Mouse (Mus musculus): ENCODE measurements around the gene Dip2a. TPM values are rescaled to one million over a fixed set of nuclear protein-coding genes. Genes with fewer than 3 reads are reported as not detected.

Gene Dip2a
- polyA plus RNA-seq, 1 experiment from 2014 or later = 8.0 TPM

- peaks cover 88% of the 10 kb centered on the region for H3K36me3 ChIP-seq
- H3K4me3 ChIP-seq = no peak overlapping the region
- 82% methylated on average over 3 of the region's 3 CpGs for WGBS
- no peaks in the 10 kb centered on the region for H3K9me3 ChIP-seq
- no peaks in the 10 kb centered on the region for H3K27me3 ChIP-seq (ENCODE audit: insufficient read depth, poor library complexity, severe bottlenecking)
- no peak for DNase-seq (ENCODE audit: low spot score)
- no peak overlapping the region for H3K27ac ChIP-seq
- H3K4me1 ChIP-seq = no peaks in the 10 kb centered on the region
These were observed 55.0 kb downstream of the Dip2a start for GRCm38 (mm10) chr10:76289936-76290671.

- no peaks in the 10 kb centered on the region for H3K27me3 ChIP-seq (ENCODE audit: insufficient read depth, poor library complexity, severe bottlenecking)
- H3K27ac ChIP-seq = no peak overlapping the region
- no peaks in the 10 kb centered on the region for H3K9me3 ChIP-seq
- no peak for DNase-seq (ENCODE audit: low spot score)
- H3K4me3 ChIP-seq = no peak overlapping the region
- peaks cover 88% of the 10 kb centered on the region for H3K36me3 ChIP-seq
- 86% methylated on average over 5 of the region's 5 CpGs for WGBS
- H3K4me1 ChIP-seq = no peaks in the 10 kb centered on the region
These were observed 56.0 kb downstream of the Dip2a start for GRCm38 (mm10) chr10:76289052-76289451.

- Histone ChIP-seq H3K27me3 (ENCODE audit: insufficient read depth, poor library complexity, severe bottlenecking) (no peaks in the 10 kb centered on the region), H3K4me3 (no peak overlapping the region), H3K36me3 (peaks cover 90% of the 10 kb centered on the region), H3K9me3 (no peaks in the 10 kb centered on the region), H3K4me1 (no peaks in the 10 kb centered on the region), H3K27ac (no peak overlapping the region)
- WGBS = 76% methylated on average over 11 of the region's 11 CpGs
- DNase-seq (ENCODE audit: low spot score) = no peak
These were observed 56.7 kb downstream of the Dip2a start for GRCm38 (mm10) chr10:76288268-76288993.

- 65% methylated on average over 5 of the region's 5 CpGs for WGBS
- H3K9me3 ChIP-seq = no peaks in the 10 kb centered on the region
- no peak overlapping the region for H3K27ac ChIP-seq
- peaks cover 83% of the 10 kb centered on the region for H3K36me3 ChIP-seq
- DNase-seq (ENCODE audit: low spot score) = no peak
- no peak overlapping the region for H3K4me3 ChIP-seq
- H3K4me1 ChIP-seq = no peaks in the 10 kb centered on the region
- H3K27me3 ChIP-seq (ENCODE audit: insufficient read depth, poor library complexity, severe bottlenecking) = no peaks in the 10 kb centered on the region
These were observed 66.5 kb downstream of the Dip2a start for GRCm38 (mm10) chr10:76278541-76279097.

- no peak overlapping the region for H3K27ac ChIP-seq
- H3K9me3 ChIP-seq = no peaks in the 10 kb centered on the region
- peaks cover 89% of the 10 kb centered on the region for H3K36me3 ChIP-seq
- no peaks in the 10 kb centered on the region for H3K4me1 ChIP-seq
- H3K4me3 ChIP-seq = no peak overlapping the region
- H3K27me3 ChIP-seq (ENCODE audit: insufficient read depth, poor library complexity, severe bottlenecking) = no peaks in the 10 kb centered on the region
- no peak for DNase-seq (ENCODE audit: low spot score)
- 73% methylated on average over 10 of the region's 10 CpGs for WGBS
These were observed 69.8 kb downstream of the Dip2a start for GRCm38 (mm10) chr10:76275256-76275655.

- peaks cover 93% of the 10 kb centered on the region for H3K36me3 ChIP-seq
- no peak overlapping the region for H3K27ac ChIP-seq
- no peak for DNase-seq (ENCODE audit: low spot score)
- no peak overlapping the region for H3K4me3 ChIP-seq
- H3K4me1 ChIP-seq = peaks cover under 1% of the 10 kb centered on the region; the same call in 1 of the 2 replicates
- no peaks in the 10 kb centered on the region for H3K9me3 ChIP-seq
- no peaks in the 10 kb centered on the region for H3K27me3 ChIP-seq (ENCODE audit: insufficient read depth, poor library complexity, severe bottlenecking)
- WGBS = 42% methylated on average over 8 of the region's 8 CpGs
These were observed 73.9 kb downstream of the Dip2a start for GRCm38 (mm10) chr10:76271238-76271637.

GRCm38 (mm10) chr10:76262431-76262830, 82.7 kb downstream of the Dip2a start:
- Histone ChIP-seq H3K4me1 (peaks cover 32% of the 10 kb centered on the region), H3K36me3 (peaks cover 34% of the 10 kb centered on the region), H3K27me3 (ENCODE audit: insufficient read depth, poor library complexity, severe bottlenecking) (no peaks in the 10 kb centered on the region), H3K9me3 (no peaks in the 10 kb centered on the region), H3K27ac (no peak overlapping the region), H3K4me3 (no peak overlapping the region)
- 44% methylated on average over 4 of the region's 4 CpGs for WGBS
- no peak for DNase-seq (ENCODE audit: low spot score)

GRCm38 (mm10) chr10:76261447-76261846, 83.6 kb downstream of the Dip2a start:
- H3K36me3 ChIP-seq = peaks cover 25% of the 10 kb centered on the region
- 65% methylated on average over 3 of the region's 3 CpGs for WGBS

GRCm38 (mm10) chr10:76260358-76261059, 84.6 kb downstream of the Dip2a start:
- Histone ChIP-seq H3K4me1 (peaks cover 35% of the 10 kb centered on the region), H3K36me3 (peaks cover 16% of the 10 kb centered on the region), H3K4me3 (no peak overlapping the region), H3K27ac (no peak overlapping the region), H3K9me3 (no peaks in the 10 kb centered on the region), H3K27me3 (ENCODE audit: insufficient read depth, poor library complexity, severe bottlenecking) (no peaks in the 10 kb centered on the region)
- no peak for DNase-seq (ENCODE audit: low spot score)
- WGBS = 60% methylated on average over 11 of the region's 11 CpGs

More at GRCm38 (mm10) chr10:76261447-76261846, 83.6 kb downstream of the Dip2a start:
- Histone ChIP-seq H3K27ac (no peak overlapping the region), H3K27me3 (ENCODE audit: insufficient read depth, poor library complexity, severe bottlenecking) (no peaks in the 10 kb centered on the region), H3K9me3 (no peaks in the 10 kb centered on the region), H3K4me1 (peaks cover 37% of the 10 kb centered on the region), H3K4me3 (no peak overlapping the region)
- DNase-seq (ENCODE audit: low spot score) = no peak

GRCm38 (mm10) chr10:76259566-76260232, 85.4 kb downstream of the Dip2a start:
- peaks cover 36% of the 10 kb centered on the region for H3K4me1 ChIP-seq
- H3K9me3 ChIP-seq = no peaks in the 10 kb centered on the region
- no peak for DNase-seq (ENCODE audit: low spot score)
- no peak overlapping the region for H3K4me3 ChIP-seq
- WGBS = 77% methylated on average over 18 of the region's 18 CpGs
- peaks cover 8% of the 10 kb centered on the region for H3K36me3 ChIP-seq
- H3K27ac ChIP-seq = no peak overlapping the region
- no peaks in the 10 kb centered on the region for H3K27me3 ChIP-seq (ENCODE audit: insufficient read depth, poor library complexity, severe bottlenecking)

- WGBS = 67% methylated on average over 12 of the region's 12 CpGs
- no peaks in the 10 kb centered on the region for H3K9me3 ChIP-seq
- H3K4me1 ChIP-seq = peaks cover 36% of the 10 kb centered on the region
- H3K27me3 ChIP-seq (ENCODE audit: insufficient read depth, poor library complexity, severe bottlenecking) = peaks cover 7% of the 10 kb centered on the region; the same call in 1 of the 2 replicates
- DNase-seq (ENCODE audit: low spot score) = no peak
- peaks cover 2% of the 10 kb centered on the region; the same call in 1 of the 2 replicates for H3K36me3 ChIP-seq
- peak overlapping the region; percentile 17; the same call in 1 of the 2 replicates for H3K27ac ChIP-seq
- no peak overlapping the region for H3K4me3 ChIP-seq
These were observed 87.2 kb downstream of the Dip2a start for GRCm38 (mm10) chr10:76257719-76258390.

- DNase-seq (ENCODE audit: low spot score) = no peak
- Histone ChIP-seq H3K9me3 (no peaks in the 10 kb centered on the region), H3K36me3 (peaks cover under 1% of the 10 kb centered on the region; the same call in 1 of the 2 replicates), H3K27ac (peak overlapping the region; percentile 6; the same call in 1 of the 2 replicates), H3K27me3 (ENCODE audit: insufficient read depth, poor library complexity, severe bottlenecking) (peaks cover 7% of the 10 kb centered on the region; the same call in 1 of the 2 replicates), H3K4me1 (peaks cover 35% of the 10 kb centered on the region), H3K4me3 (no peak overlapping the region)
- 70% methylated on average over 7 of the region's 7 CpGs for WGBS
These were observed 87.9 kb downstream of the Dip2a start for GRCm38 (mm10) chr10:76257231-76257630.
